Mouse (Mus musculus) thymus, postnatal 25 days (tissue): ENCODE measurements around the gene Asprv1.
A peak's percentile ranks its signal among the peaks of the same experiment; 100 is the strongest.

ENCODE experiments used
- DNase-seq: peaks from one replicate; pipeline ENCODE4 v3.0.0; 2022

Asprv1 gene

GRCm38 (mm10) chr6:86624074-86625030 lies 3.6 kb upstream of the Asprv1 start:
- no peak for DNase-seq

GRCm38 (mm10) chr6:86630141-86630540 lies 2.2 kb downstream of the Asprv1 start:
- DNase-seq = no peak

DNA sequence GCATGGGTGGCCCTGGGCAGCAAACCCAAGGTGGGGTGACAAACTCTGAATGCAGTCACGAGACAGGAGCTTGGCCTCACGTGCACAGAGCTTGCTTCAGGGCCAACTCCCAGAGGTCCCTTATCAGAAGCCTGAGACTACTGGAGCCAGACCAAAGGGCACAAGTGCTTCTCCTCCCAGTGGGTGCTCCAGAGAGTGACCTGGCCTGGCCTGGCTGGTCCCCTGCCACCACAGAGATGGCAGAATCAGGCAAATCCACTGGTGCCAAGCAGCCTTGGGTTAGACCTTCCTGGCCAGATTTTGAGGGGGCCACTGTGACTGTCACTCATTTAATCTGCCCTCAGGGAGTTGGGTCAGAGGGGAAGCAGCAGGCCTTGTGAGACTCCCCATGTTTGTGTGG lies 8.5 kb downstream of the Asprv1 start:
- no peak for DNase-seq

DNA sequence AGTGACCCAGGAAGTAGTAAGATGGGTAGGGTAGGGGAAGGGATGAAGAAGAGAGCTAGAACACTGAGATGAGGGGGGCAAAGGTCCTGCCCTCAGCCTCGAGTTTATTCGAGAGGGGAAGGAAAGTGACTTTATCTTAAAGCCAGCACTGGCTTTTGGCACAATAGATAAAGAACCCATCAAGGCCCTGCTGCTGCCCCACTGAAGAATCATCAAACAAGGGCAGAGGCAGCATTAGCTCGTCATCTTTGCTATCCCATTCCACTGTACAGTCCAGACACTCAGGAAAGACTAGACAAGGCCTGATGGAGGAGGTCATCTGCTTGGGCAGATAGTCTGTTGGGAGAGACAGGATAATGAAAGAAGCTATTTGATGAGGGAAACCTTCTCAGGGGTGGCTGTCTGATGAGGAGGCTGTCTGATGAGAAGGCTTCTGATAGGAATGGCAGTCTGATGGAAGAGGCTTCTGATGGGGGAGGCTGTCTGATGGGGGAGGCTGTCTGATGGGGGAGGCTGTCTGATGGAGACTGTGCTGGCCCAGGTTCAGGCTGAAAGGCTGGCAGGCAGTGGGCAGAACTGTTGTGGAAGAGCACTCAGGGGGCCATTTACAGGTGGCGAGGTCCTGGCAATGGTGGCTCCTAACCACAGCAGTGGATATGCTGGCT lies 9.3 kb downstream of the Asprv1 start:
- DNase-seq = no peak

DNA sequence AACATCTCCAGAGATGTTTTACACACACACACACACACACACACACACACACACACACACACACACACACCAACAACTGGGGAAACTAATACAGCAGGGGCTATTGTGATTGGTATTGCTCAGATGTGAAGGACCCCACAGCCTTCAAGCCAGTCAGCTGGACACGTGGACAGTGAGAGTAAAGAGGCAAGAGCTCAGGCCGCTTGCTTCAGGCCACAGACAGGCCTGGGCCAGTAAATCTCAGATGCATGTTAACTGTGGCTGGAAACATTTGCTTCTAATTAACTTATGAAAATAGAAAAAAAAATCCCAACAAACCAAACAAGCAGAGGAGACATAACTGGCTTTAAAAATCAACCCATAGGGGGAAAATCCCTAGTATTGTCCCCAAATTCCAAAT lies 9.9 kb downstream of the Asprv1 start:
- DNase-seq = no peak

DNA sequence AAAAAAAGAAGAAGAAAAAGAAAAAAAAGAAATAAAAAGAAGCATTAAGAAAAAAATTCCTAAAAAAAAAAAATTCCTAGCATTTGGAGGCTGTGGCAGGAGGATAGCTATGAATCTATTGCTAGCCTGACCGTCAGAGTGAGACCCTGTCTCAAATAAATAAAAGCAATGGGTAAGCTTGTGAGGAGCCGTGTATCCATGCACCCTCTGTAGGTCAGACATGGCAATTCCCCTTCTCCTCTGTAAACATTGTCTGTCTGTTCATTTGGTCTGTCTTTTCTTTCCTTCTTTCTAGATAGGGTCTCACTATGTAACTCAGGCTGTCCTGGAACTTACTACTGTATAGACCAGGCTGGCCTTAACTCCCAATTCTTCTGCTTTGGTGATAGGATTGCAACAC lies 10.5 kb downstream of the Asprv1 start:
- DNase-seq = no peak

GRCm38 (mm10) chr6:86639180-86640160 lies 11.5 kb downstream of the Asprv1 start:
- DNase-seq = no peak

- no peak for DNase-seq
Observed at GRCm38 (mm10) chr6:86640161-86640560, 12.2 kb downstream of the Asprv1 start.

- no peak for DNase-seq
Observed at GRCm38 (mm10) chr6:86640776-86641175, 12.8 kb downstream of the Asprv1 start.

DNA sequence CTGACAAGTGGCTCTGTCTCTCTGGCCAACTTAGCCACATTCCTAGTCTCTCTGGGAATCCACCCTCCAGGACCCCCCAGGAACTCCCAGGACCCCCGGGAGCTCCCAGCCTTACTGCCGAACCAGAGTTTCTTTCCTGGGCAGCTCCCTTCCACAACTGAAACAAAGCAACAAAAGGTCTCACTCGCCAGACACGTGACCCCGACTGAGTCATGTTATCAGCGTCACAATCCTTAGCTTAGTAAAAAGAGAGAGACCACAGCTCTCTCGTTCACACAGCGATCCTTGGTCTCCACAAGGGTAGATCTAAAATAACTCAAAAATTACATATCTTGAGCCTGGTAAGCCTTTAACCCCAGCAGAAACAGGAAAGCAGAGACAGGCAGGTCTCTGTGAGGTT lies 13.8 kb downstream of the Asprv1 start:
- no peak for DNase-seq

GRCm38 (mm10) chr6:86644775-86645400 lies 16.9 kb downstream of the Asprv1 start:
- peak; percentile 25 for DNase-seq

DNA sequence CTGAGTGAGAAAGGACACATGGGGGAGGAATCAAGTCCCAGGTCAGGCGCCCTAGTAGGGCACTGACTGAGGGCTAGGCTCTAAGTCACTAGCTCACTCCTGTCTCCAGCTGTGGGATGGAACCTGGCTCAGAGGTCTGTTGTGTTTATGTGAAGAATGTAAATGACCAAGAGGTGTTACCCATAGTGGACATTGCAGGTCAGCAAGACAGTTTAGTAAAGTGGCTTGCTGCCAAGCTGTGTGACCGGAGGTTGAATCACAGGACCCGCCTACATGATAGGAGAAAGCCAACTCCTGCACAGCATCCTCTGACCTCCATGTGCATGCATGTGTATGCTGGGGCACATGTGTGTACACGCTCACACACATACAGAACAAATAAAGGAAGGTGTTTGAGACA lies 17.6 kb downstream of the Asprv1 start:
- no peak for DNase-seq

GRCm38 (mm10) chr6:86646143-86646542 lies 18.2 kb downstream of the Asprv1 start:
- no peak for DNase-seq

GRCm38 (mm10) chr6:86653026-86653425 lies 25.1 kb downstream of the Asprv1 start:
- DNase-seq = no peak

GRCm38 (mm10) chr6:86654270-86654916 lies 26.4 kb downstream of the Asprv1 start:
- no peak for DNase-seq

- no peak for DNase-seq
Observed at GRCm38 (mm10) chr6:86658501-86658900, 30.5 kb downstream of the Asprv1 start.

GRCm38 (mm10) chr6:86660161-86660877 lies 32.4 kb downstream of the Asprv1 start:
- DNase-seq = no peak

- DNase-seq = no peak
Observed at GRCm38 (mm10) chr6:86665076-86665475, 37.1 kb downstream of the Asprv1 start.

DNA sequence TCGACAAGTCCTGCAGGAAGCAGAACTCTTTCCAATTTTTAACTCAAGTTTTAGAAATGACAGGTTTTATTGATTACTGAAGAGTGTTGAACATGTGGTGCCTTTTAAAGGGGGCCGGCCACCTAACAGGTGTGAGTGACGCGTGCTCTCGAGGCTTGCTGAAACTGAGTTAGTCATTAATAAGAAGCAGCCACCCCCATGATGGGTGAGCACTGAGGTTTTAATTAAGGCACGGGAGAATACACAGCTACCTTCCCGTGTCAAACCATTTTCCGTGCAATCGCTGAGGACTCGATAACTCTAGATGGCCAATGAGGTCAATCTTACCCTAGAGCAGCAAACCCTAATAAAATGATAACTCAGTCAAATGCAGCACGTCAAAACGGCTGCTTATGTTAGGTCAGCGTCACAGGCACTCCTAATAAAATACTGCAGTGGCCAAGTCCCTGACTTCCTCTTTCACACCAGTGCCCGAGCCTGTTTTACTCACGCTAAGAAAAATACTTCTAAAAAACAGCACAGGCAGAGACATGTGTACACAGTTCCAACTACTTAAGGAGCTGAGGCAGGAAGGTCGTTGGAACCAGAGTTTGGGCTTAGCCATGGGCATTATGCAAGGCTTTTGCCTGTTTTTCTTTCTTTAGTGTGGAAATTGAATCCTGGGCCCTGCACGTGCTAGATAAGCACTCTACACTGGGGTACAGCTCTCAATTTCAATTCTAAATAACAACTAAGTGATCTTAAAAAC lies 37.8 kb downstream of the Asprv1 start:
- no peak for DNase-seq

GRCm38 (mm10) chr6:86667061-86667460 lies 39.1 kb downstream of the Asprv1 start:
- DNase-seq = no peak
